Mouse (Mus musculus): ENCODE results near the gene Ace3. TPM values are rescaled to one million over a fixed set of nuclear protein-coding genes. Genes with fewer than 3 reads are reported as not detected.
A peak's percentile ranks its signal among the peaks of the same experiment; 100 is the strongest.

Ace3 gene
- polyA plus RNA-seq, 1 experiment from 2014 or later, result not detected

GRCm38 (mm10) chr11:105959355-105959754 is 35.1 kb upstream of the Ace3 start:
- DNase-seq (ENCODE audit: low spot score), result no peak
- TF ChIP-seq CTCF (IDR thresholded peaks at IDR 0.05; ENCODE audit: low read depth), result no peak
- Histone ChIP-seq H3K27ac (no peak overlapping the region), H3K4me3 (replicated peaks; ENCODE audit: low read depth, low read length) (no peak overlapping the region), H3K36me3 (ENCODE audit: insufficient read depth, low read length) (no peaks in the 10 kb centered on the region), H3K9me3 (replicated peaks; ENCODE audit: low read length) (no peaks in the 10 kb centered on the region), H3K4me2 (ENCODE audit: low read length) (no peak overlapping the region), H3K9ac (ENCODE audit: low read depth, low read length) (no peak overlapping the region), H3K27me3 (ENCODE audit: insufficient read depth, low read length) (no peaks in the 10 kb centered on the region), H3K4me1 (replicated peaks; ENCODE audit: insufficient read depth, low read length) (no peaks in the 10 kb centered on the region)
- 40% methylated on average over 17 of the region's 17 CpGs for WGBS
- ATAC-seq (replicated peaks; ENCODE audit: low FRiP score, low read depth), result no peak

- H3K27ac ChIP-seq, result no peak overlapping the region
- ATAC-seq (replicated peaks; ENCODE audit: low FRiP score, low read depth) (no peak), DNase-seq (ENCODE audit: low spot score) (no peak)
- H3K4me2 ChIP-seq (ENCODE audit: low read length), result no peak overlapping the region
- H3K9me3 ChIP-seq (replicated peaks; ENCODE audit: low read length), result no peaks in the 10 kb centered on the region
- TF ChIP-seq CTCF (IDR thresholded peaks at IDR 0.05; ENCODE audit: low read depth), result peak; percentile 38
- no peak overlapping the region for H3K4me3 ChIP-seq (replicated peaks; ENCODE audit: low read depth, low read length)
- 68% methylated on average over 5 of the region's 5 CpGs for WGBS
- H3K36me3 ChIP-seq (ENCODE audit: insufficient read depth, low read length), result no peaks in the 10 kb centered on the region
- H3K4me1 ChIP-seq (replicated peaks; ENCODE audit: insufficient read depth, low read length), result peaks cover 7% of the 10 kb centered on the region; the same call in 1 of the 2 replicates
- 0 out of 2 replicates have a peak, but pooled peaks cover 11% of the 10 kb centered on the region for H3K27me3 ChIP-seq (ENCODE audit: insufficient read depth, low read length)
- no peak overlapping the region for H3K9ac ChIP-seq (ENCODE audit: low read depth, low read length)
Observed at GRCm38 (mm10) chr11:105964691-105965090, 29.8 kb upstream of the Ace3 start.

GRCm38 (mm10) chr11:105966288-105966687 is 28.2 kb upstream of the Ace3 start:
- H3K9me3 ChIP-seq (replicated peaks; ENCODE audit: low read length), result no peaks in the 10 kb centered on the region
- no peak overlapping the region for H3K27ac ChIP-seq
- 82% methylated on average over 4 of the region's 4 CpGs for WGBS
- peaks cover 7% of the 10 kb centered on the region; the same call in 1 of the 2 replicates for H3K4me1 ChIP-seq (replicated peaks; ENCODE audit: insufficient read depth, low read length)
- H3K4me2 ChIP-seq (ENCODE audit: low read length), result no peak overlapping the region
- ATAC-seq (replicated peaks; ENCODE audit: low FRiP score, low read depth) (no peak), DNase-seq (ENCODE audit: low spot score) (no peak)
- no peak overlapping the region for H3K4me3 ChIP-seq (replicated peaks; ENCODE audit: low read depth, low read length)
- no peaks in the 10 kb centered on the region for H3K36me3 ChIP-seq (ENCODE audit: insufficient read depth, low read length)
- 0 out of 2 replicates have a peak, but pooled peaks cover 11% of the 10 kb centered on the region for H3K27me3 ChIP-seq (ENCODE audit: insufficient read depth, low read length)
- no peak overlapping the region for H3K9ac ChIP-seq (ENCODE audit: low read depth, low read length)
- TF ChIP-seq CTCF (IDR thresholded peaks at IDR 0.05; ENCODE audit: low read depth), result no peak

- Histone ChIP-seq H3K4me3 (replicated peaks; ENCODE audit: low read depth, low read length) (peak within 1 kb of the TSS; percentile 38), H3K9me3 (replicated peaks; ENCODE audit: low read length) (no peaks in the 10 kb centered on the region), H3K36me3 (ENCODE audit: insufficient read depth, low read length) (no peaks in the 10 kb centered on the region), H3K27ac (peak within 1 kb of the TSS; percentile 25; the same call in 1 of the 2 replicates), H3K4me2 (ENCODE audit: low read length) (peak within 1 kb of the TSS; percentile 89), H3K4me1 (replicated peaks; ENCODE audit: insufficient read depth, low read length) (peaks cover 7% of the 10 kb centered on the region; the same call in 1 of the 2 replicates), H3K9ac (ENCODE audit: low read depth, low read length) (peak within 1 kb of the TSS; percentile 45), H3K27me3 (ENCODE audit: insufficient read depth, low read length) (0 out of 2 replicates have a peak, but pooled peaks cover 11% of the 10 kb centered on the region)
- DNase-seq (ENCODE audit: low spot score) (peak; percentile 12), ATAC-seq (replicated peaks; ENCODE audit: low FRiP score, low read depth) (peak; percentile 47)
- WGBS, result under 1% methylated on average over 60 of the region's 76 CpGs
- TF ChIP-seq CTCF (IDR thresholded peaks at IDR 0.05; ENCODE audit: low read depth), result no peak
Observed at GRCm38 (mm10) chr11:105967741-105968574, 26.5 kb upstream of the Ace3 start, which contains the start of gene Ace. TSS of gene Ace (plus strand) at chr11:105967945.

- ATAC-seq (replicated peaks; ENCODE audit: low FRiP score, low read depth), result no peak
- no peak for TF ChIP-seq CTCF (IDR thresholded peaks at IDR 0.05; ENCODE audit: low read depth)
- no peak overlapping the region for H3K27ac ChIP-seq
- 0 out of 2 replicates have a peak, but pooled peaks cover 11% of the 10 kb centered on the region for H3K27me3 ChIP-seq (ENCODE audit: insufficient read depth, low read length)
- peaks cover 7% of the 10 kb centered on the region; the same call in 1 of the 2 replicates for H3K4me1 ChIP-seq (replicated peaks; ENCODE audit: insufficient read depth, low read length)
- peak overlapping the region; percentile 38 for H3K4me3 ChIP-seq (replicated peaks; ENCODE audit: low read depth, low read length)
- peak overlapping the region; percentile 89; the same call in 1 of the 2 replicates for H3K4me2 ChIP-seq (ENCODE audit: low read length)
- no peak for DNase-seq (ENCODE audit: low spot score)
- no peak overlapping the region for H3K9ac ChIP-seq (ENCODE audit: low read depth, low read length)
- WGBS, result 59% methylated on average over 10 of the region's 10 CpGs
- H3K36me3 ChIP-seq (ENCODE audit: insufficient read depth, low read length), result no peaks in the 10 kb centered on the region
- no peaks in the 10 kb centered on the region for H3K9me3 ChIP-seq (replicated peaks; ENCODE audit: low read length)
Observed at GRCm38 (mm10) chr11:105968948-105969347, 25.5 kb upstream of the Ace3 start.

- Histone ChIP-seq H3K9ac (ENCODE audit: low read depth, low read length) (no peak overlapping the region), H3K27me3 (ENCODE audit: insufficient read depth, low read length) (0 out of 2 replicates have a peak, but pooled peaks cover 11% of the 10 kb centered on the region), H3K36me3 (ENCODE audit: insufficient read depth, low read length) (no peaks in the 10 kb centered on the region), H3K27ac (no peak overlapping the region), H3K4me1 (replicated peaks; ENCODE audit: insufficient read depth, low read length) (peaks cover 7% of the 10 kb centered on the region; the same call in 1 of the 2 replicates), H3K4me3 (replicated peaks; ENCODE audit: low read depth, low read length) (no peak overlapping the region), H3K9me3 (replicated peaks; ENCODE audit: low read length) (no peaks in the 10 kb centered on the region), H3K4me2 (ENCODE audit: low read length) (no peak overlapping the region)
- 41% methylated on average over 1 of the region's 1 CpGs for WGBS
- peak; percentile 75 for TF ChIP-seq CTCF (IDR thresholded peaks at IDR 0.05; ENCODE audit: low read depth)
- ATAC-seq (replicated peaks; ENCODE audit: low FRiP score, low read depth), result no peak
- DNase-seq (ENCODE audit: low spot score), result peak; percentile 50
Observed at GRCm38 (mm10) chr11:105969516-105969915, 25.0 kb upstream of the Ace3 start.

Data from kidney, postnatal 0 days (tissue).